Mouse (Mus musculus) thymus, postnatal 25 days (tissue): Measurements from ENCODE around the gene Acads.

Source experiments
- DNase-seq: peaks from one replicate; pipeline ENCODE4 v3.0.0; 2022

Acads gene

GRCm38 (mm10) chr5:115068671-115069421 is 50.3 kb downstream of the Acads start:
- no peak for DNase-seq

GRCm38 (mm10) chr5:115066245-115066644 is 52.9 kb downstream of the Acads start:
- no peak for DNase-seq

- no peak for DNase-seq
Observed at GRCm38 (mm10) chr5:115063391-115063790, 55.8 kb downstream of the Acads start.

- DNase-seq = no peak
Observed at GRCm38 (mm10) chr5:115062566-115062965, 56.6 kb downstream of the Acads start.

GRCm38 (mm10) chr5:115060977-115061376 is 58.2 kb downstream of the Acads start:
- no peak for DNase-seq
